16 mouse cellular contexts compared by ENCODE assay signal in the genomic region with DNA sequence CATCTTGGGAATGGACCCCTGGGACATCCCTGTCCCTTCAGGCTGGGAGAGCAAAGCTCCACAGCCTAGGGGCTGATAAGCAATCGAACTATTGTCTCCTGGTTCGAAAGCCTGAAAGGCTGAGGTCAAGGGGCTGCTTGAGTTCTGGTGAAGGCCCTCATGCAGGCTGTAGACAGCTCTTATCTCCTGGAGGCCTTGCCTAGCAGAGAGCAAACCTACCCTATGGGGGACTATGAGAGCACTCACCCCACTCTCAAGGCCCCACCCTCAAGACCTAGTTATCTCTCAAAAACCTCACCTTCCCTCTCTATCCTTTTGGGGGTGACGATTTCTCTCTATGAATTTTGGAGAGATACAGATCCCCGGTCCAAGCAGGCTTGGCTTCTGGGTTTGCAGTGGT.
"Had no signal": no experiment of that assay in that cellular context is flagged by ENCODE, and none has a peak within 500 bp of the region (broad histone marks: within the 10 kb centered on the region; RNA-seq: fewer than 3 reads in every experiment).

No protein-coding gene starts in this region.

- DNase-seq: kidney, adult 8-10 months; kidney, postnatal 10 days; kidney, postnatal 36 days; layer of hippocampus, postnatal 36 days; lung, adult 18-20 months; lung, postnatal 10 days; lung, postnatal 36 days; thymus, adult 18-20 months; thymus, postnatal 36 days had no signal

- H3K4me2 ChIP-seq: kidney, embryonic 15.5 days; lung, embryonic 15.5 days; midbrain, embryonic 12.5 days; midbrain, embryonic 15.5 days; neural tube, embryonic 13.5 days had no signal

- H3K9me3 ChIP-seq: kidney, embryonic 15.5 days; lung, embryonic 15.5 days; midbrain, embryonic 12.5 days; midbrain, embryonic 15.5 days; neural tube, embryonic 13.5 days had no signal

- H3K27ac ChIP-seq: kidney, embryonic 15.5 days; left cerebral cortex, adult 2 months; lung, embryonic 15.5 days; midbrain, embryonic 12.5 days; midbrain, embryonic 15.5 days; neural tube, embryonic 13.5 days had no signal

- H3K27me3 ChIP-seq: kidney, embryonic 15.5 days; lung, embryonic 15.5 days; midbrain, embryonic 15.5 days had no signal

- ATAC-seq: intestine, postnatal 0 days; midbrain, embryonic 15.5 days had no signal

- H3K9ac ChIP-seq: kidney, embryonic 15.5 days; lung, embryonic 15.5 days; midbrain, embryonic 12.5 days; midbrain, embryonic 15.5 days; neural tube, embryonic 13.5 days had no signal

- H3K4me1 ChIP-seq: kidney, embryonic 15.5 days; lung, embryonic 15.5 days; midbrain, embryonic 12.5 days; midbrain, embryonic 15.5 days had no signal

- H3K36me3 ChIP-seq: kidney, embryonic 15.5 days; lung, embryonic 15.5 days; midbrain, embryonic 12.5 days; midbrain, embryonic 15.5 days; neural tube, embryonic 13.5 days had no signal

- H3K4me3 ChIP-seq: kidney, embryonic 15.5 days; left cerebral cortex, adult 2 months; lung, embryonic 15.5 days; midbrain, embryonic 12.5 days; midbrain, embryonic 15.5 days; neural tube, embryonic 13.5 days had no signal
